Mouse (Mus musculus) bone marrow, adult 2 months (tissue): ENCODE data around the gene Ogdh.

Experiments
- CTCF ChIP-seq: fragments of 200-500 bp; IDR thresholded peaks from 2 replicates; pipeline ENCODE4 v1.5.1; 2011; ENCODE audit warnings: low read length, control low read depth; ENCODE audit not compliant: control insufficient read depth, insufficient read depth
- POLR2A ChIP-seq: fragments of 200-500 bp; IDR thresholded peaks from 2 replicates; pipeline ENCODE4 v1.6.1; 2011; ENCODE audit warnings: low read depth, mild to moderate bottlenecking, control low read depth, low read length, borderline replicate concordance; ENCODE audit not compliant: control insufficient read depth

GRCm38 (mm10) chr11:6259413-6259812 lies 32.0 kb upstream of the Ogdh start:
- TF ChIP-seq CTCF, result no peak
- no peak for TF ChIP-seq POLR2A
